Mouse (Mus musculus) kidney, adult 8-10 months (tissue): Measurements from ENCODE around the gene Xxylt1.

Experiments used
- DNase-seq, 2 experiments: peaks; one replicate each; pipeline ENCODE4 v3.0.0; 2022

Xxylt1 gene

GRCm38 (mm10) chr16:30944886-30945285, 136.3 kb downstream of the Xxylt1 start:
- DNase-seq: peak; percentile 35 to 49

- no peak for DNase-seq
Measured at GRCm38 (mm10) chr16:30943919-30944318, 137.3 kb downstream of the Xxylt1 start.

GRCm38 (mm10) chr16:30940699-30941098, 140.5 kb downstream of the Xxylt1 start:
- no peak for DNase-seq

- DNase-seq: peak; percentile 35 to 44
Measured at GRCm38 (mm10) chr16:30939903-30940302, 141.3 kb downstream of the Xxylt1 start.

- no peak for DNase-seq
Measured at GRCm38 (mm10) chr16:30939210-30939609, 142.0 kb downstream of the Xxylt1 start.

- no peak for DNase-seq
Measured at GRCm38 (mm10) chr16:30938664-30939063, 142.6 kb downstream of the Xxylt1 start.

- DNase-seq: no peak
Measured at GRCm38 (mm10) chr16:30937665-30938064, 143.6 kb downstream of the Xxylt1 start.

GRCm38 (mm10) chr16:30936471-30936870, 144.8 kb downstream of the Xxylt1 start:
- no peak for DNase-seq

- no peak for DNase-seq
Measured at GRCm38 (mm10) chr16:30936012-30936461, 145.2 kb downstream of the Xxylt1 start.

- DNase-seq: no peak
Measured at GRCm38 (mm10) chr16:30934967-30935690, 146.1 kb downstream of the Xxylt1 start.

GRCm38 (mm10) chr16:30934205-30934780, 146.9 kb downstream of the Xxylt1 start:
- no peak for DNase-seq

- peak in 1 of 2 experiments; percentile 35 for DNase-seq
Measured at GRCm38 (mm10) chr16:30933366-30933765, 147.9 kb downstream of the Xxylt1 start.

- DNase-seq: no peak
Measured at GRCm38 (mm10) chr16:30932791-30933190, 148.4 kb downstream of the Xxylt1 start.

- no peak for DNase-seq
Measured at GRCm38 (mm10) chr16:30932196-30932595, 149.0 kb downstream of the Xxylt1 start.

- no peak for DNase-seq
Measured at GRCm38 (mm10) chr16:30929165-30929564, 152.1 kb downstream of the Xxylt1 start.

GRCm38 (mm10) chr16:30928076-30928750, 153.0 kb downstream of the Xxylt1 start:
- DNase-seq: no peak

GRCm38 (mm10) chr16:30925496-30925895, 155.7 kb downstream of the Xxylt1 start:
- DNase-seq: no peak

GRCm38 (mm10) chr16:30923899-30924298, 157.3 kb downstream of the Xxylt1 start:
- no peak for DNase-seq

GRCm38 (mm10) chr16:30922548-30922947, 158.7 kb downstream of the Xxylt1 start:
- DNase-seq: no peak

GRCm38 (mm10) chr16:30918866-30919265, 162.4 kb downstream of the Xxylt1 start:
- peak in 1 of 2 experiments; percentile 39 for DNase-seq

- peak; percentile 36 to 61 for DNase-seq
Measured at GRCm38 (mm10) chr16:30916931-30917330, 164.3 kb downstream of the Xxylt1 start.

GRCm38 (mm10) chr16:30915611-30916220, 165.5 kb downstream of the Xxylt1 start:
- no peak for DNase-seq
